Mouse (Mus musculus) neural tube, embryonic 11.5 days (tissue): ENCODE measurements around the gene 3110001I22Rik. TPM values are rescaled to one million over a fixed set of nuclear protein-coding genes. Genes with fewer than 3 reads are reported as not detected.

Experiments used
- polyA plus RNA-seq: library from polyadenylated mRNA; unstranded; fragments of >200 nt; fragmentation: Nextera tagmentation; extraction: Ambion mirVana; gene quantifications from 2 replicates; pipeline ENCODE4 v1.2.1, GENCODE M21; 2014

Gene 3110001I22Rik
- polyA plus RNA-seq, 1 experiment from 2014 or later, result 12.4 TPM

Other genes with a start within 250 kb of the 3110001I22Rik start
- gene Parn, start 3.8 kb upstream of the 3110001I22Rik start, polyA plus RNA-seq, result 40.2 and 41.3 TPM in 2 replicates
- gene Bfar, start 71 bp upstream of the 3110001I22Rik start, polyA plus RNA-seq, result 43.2 and 44.5 TPM in 2 replicates
- gene Pla2g10, start 59.1 kb downstream of the 3110001I22Rik start, polyA plus RNA-seq, result 0.26 TPM in 1 of 2 replicates, not detected in the other
- 119 and 124 TPM in 2 replicates for gene Rrn3, start 108.8 kb downstream of the 3110001I22Rik start, polyA plus RNA-seq
- 152 and 162 TPM in 2 replicates for gene Ntan1, start 146.9 kb downstream of the 3110001I22Rik start, polyA plus RNA-seq
- gene Pdxdc1, start 231.2 kb downstream of the 3110001I22Rik start, polyA plus RNA-seq, result 79.4 TPM in 2 replicates
- 5.1 and 5.3 TPM in 2 replicates for gene Mpv17l, start 231.2 kb downstream of the 3110001I22Rik start, polyA plus RNA-seq